Mouse (Mus musculus): Measurements from ENCODE around the gene Gm45808. TPM values are rescaled to one million over a fixed set of nuclear protein-coding genes. Genes with fewer than 3 reads are reported as not detected.
"Not testable (repeated sequence)": the region's sequence is repeated elsewhere in the genome, so short reads cannot be mapped to it uniquely, and the experiment has no call there.

Gm45808 gene
- total RNA-seq, 4 experiments from 2014 or later = 2.0 TPM; not detected in 3

DNA sequence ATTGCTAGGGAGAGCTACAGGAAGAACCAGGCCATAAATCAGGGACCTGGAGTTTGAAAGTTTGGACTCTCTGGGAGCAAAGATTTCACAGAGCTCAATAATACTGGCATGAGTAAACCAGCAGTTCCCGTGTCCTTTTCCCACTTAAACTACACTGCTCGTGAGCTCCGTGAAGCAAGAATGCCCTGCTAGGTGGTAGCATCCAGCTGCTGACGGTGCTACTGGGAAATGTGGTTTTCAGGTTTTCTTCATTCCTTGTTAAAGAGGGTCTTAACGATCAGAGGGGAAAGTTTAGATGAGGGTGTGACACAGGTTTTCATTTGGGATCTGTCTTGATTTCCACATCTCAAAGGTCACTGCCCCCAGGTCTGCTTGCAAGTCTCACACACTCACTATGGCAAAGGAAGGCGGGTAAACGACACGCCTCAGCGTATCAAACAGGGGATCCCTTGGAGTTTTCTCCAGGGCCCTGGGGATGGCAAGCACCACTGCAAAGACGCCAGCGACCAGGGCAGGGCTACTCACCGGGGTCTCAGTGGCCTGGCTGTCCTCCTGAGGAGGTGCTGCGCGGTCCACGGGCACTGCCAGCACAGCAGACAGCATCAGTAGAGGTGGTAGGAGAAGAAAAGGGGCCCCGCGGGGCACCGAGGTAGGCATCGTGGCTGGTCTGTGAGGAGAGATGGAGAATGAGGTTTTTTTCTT is 22.7 kb upstream of the Gm45808 start:
- DNase-seq (ENCODE audit: low spot score in 2 of 2) = no peak

DNA sequence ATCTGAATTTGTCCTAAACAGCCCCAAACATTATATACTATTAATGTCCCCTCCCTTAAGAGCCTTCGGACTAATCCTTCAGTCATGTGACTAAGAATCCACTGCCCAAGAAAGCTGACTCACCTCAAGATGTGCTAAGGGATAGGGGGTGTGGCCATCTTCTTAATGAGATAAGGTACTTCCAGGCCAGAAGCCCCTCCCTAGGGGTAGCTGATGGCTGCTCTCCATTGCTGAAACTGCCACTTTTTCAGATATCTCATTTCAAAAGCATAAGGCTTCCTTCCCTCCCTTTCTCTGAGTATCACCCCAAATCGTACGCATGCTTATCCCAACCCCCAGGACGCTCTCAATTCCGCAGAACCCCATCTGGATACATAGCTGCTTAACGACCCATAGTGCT is 21.9 kb upstream of the Gm45808 start:
- no peak for DNase-seq (ENCODE audit: low spot score in 2 of 2)

DNA sequence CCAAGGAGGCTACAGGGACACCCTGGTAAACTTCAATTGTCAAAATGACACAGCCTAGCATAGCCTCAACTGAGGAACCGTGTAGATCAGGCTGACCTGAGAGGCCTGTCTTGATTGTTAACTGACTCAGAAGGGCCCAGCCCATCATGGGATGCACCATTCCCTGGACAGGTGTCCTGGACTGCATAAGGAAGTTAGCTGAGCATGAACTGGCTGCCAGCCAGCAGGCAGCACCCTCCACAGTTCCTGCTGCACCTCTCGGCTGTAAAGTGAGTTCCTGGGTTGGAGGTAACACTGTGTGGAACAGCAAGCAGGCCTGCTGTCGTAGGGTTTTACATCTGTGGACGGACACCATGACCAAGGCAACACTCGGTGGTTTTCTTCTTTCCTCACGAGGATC is 21.0 kb upstream of the Gm45808 start:
- no peak for DNase-seq (ENCODE audit: low spot score in 2 of 2)

DNA sequence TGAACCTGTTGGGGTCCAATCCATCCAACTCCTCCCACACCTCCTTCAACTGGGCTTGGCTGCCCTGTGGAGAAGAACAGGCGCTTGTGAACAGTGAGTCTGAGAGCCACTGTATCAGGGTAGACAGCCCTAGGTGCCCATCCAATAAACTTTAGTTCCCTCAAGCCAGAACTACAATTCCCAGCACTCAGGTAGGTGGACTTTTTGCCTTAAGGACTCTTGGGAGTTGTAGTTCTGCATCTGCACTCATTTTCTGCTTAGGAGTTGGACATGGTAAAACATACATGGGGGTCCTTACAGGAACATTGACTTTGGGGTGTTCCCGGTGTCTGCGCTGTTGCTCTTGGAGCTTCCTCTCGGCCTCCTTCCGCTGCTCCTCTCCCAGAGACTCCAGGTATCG is 11.8 kb upstream of the Gm45808 start:
- DNase-seq (ENCODE audit: low spot score in 2 of 2) = no peak

GRCm38 (mm10) chr7:45494548-45494947 is 7.9 kb upstream of the Gm45808 start:
- no peak for DNase-seq (ENCODE audit: low spot score in 2 of 2)

GRCm38 (mm10) chr7:45492951-45493350 is 6.3 kb upstream of the Gm45808 start:
- no peak for DNase-seq (ENCODE audit: low spot score in 2 of 2)

GRCm38 (mm10) chr7:45492225-45492844 is 5.7 kb upstream of the Gm45808 start:
- no peak for DNase-seq (ENCODE audit: low spot score in 2 of 2)

DNA sequence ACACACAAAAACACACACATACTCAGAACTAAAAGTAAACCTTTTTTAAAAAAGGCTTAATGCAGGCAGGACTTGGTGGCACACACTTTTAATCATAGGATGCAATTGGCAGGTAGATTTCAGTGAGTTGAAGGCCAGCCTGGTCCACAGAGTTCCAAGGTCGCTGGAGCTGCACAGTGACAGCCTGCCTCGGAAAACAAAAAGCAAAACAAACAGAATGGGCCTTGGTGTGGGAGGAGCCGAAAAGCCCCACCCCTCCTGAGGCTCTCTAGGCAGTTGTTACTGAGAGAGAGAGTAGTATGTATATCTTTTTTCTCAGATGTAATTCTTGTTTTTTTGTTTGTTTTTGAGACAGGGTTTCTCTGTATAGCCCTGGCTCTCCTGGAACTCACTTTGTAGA is 4.7 kb upstream of the Gm45808 start:
- DNase-seq (ENCODE audit: low spot score in 2 of 2) = no peak

DNA sequence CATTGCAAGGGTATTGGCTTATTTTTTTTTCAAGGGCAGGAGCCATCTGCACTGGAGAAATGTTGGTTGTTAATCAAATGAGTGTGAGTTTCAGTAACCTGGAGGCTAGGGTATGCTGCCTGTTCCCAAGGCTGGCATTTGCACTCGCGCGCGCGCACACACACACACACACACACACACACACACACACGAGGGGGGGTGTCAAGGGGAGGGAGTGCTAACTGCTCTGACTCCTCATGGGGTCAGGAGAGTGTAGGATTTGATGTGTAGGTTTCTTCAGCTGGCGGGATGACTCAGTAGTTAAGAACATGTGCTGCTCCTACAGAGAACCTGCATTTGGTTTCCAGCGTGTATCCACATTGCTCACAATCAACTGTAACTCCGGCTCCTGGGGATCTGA is 4.2 kb upstream of the Gm45808 start:
- DNase-seq (ENCODE audit: low spot score in 2 of 2) = no peak

DNA sequence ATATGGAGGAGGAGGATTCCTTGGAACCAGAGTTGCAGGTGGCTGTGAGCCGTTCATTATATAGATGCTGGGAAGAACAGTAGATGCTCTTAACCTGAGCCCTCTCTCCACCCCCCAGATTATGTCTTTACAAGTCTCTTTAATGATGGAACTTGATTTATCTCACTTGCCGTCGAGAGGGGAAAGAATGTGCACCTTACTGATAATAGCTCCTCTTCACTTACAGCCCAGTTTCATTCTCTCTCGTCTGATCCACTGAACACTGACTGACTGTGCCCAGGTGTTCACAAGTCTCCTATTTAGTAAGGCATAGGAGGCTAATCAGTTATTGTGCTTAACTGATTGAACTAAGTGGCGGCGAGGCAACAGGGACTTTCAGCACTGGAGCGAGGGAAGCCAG is 3.0 kb upstream of the Gm45808 start:
- DNase-seq (ENCODE audit: low spot score in 2 of 2) = no peak

GRCm38 (mm10) chr7:45488293-45489204 is 1.9 kb upstream of the Gm45808 start, which contains the start of gene Dhdh:
Gene Dhdh (minus strand): TSS chr7:45488805.
- peak in 1 of 2 experiments; percentile 35 for DNase-seq (ENCODE audit: low spot score in 2 of 2)

DNA sequence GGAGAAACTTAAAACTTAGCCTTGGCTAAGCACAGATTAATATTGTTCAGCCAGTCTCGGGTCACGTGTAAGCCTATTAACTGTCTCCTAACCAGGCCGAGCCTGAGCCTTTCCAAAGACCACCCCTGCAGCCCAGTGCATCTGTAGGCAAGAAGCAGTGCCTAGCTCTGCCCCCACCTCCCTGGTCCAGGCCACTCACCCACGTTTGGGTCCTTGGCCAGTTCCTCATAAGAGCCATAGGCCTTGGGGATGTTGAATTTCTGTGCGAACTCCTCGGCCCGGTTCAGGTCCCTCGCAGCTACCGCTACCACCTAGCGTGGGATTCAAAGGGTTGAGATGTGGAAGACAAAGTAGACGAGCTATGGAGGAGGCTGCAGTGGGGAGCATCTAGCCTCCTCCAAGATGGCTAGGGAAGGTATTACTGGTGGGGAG is 1.3 kb upstream of the Gm45808 start:
- DNase-seq (ENCODE audit: low spot score in 2 of 2) = no peak

DNA sequence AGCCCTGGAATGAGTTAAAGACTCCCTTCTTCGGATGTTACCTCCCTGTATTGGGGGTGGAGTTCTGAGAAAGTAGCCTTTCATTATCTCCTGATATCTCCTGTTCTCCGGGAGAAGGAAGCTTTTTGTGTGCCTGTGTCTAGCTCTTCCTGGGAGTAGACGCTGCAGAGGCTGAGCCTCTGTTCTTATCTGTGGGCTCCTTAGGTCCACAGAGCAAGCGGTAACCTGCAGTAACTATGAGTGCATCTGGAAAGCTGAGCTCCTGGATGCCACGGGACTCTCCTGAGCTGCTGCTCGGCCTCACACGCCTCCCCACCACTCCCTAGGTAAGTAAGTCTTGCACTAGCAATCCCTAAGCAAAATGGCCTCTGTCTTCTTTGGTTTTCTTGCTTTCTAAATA is 453 bp downstream of the Gm45808 start:
- no peak for DNase-seq (ENCODE audit: low spot score in 2 of 2)

- DNase-seq (ENCODE audit: low spot score in 2 of 2) = not testable (repeated sequence)
Measured at GRCm38 (mm10) chr7:45484985-45485384, 1.6 kb downstream of the Gm45808 start.

- no peak for DNase-seq (ENCODE audit: low spot score in 2 of 2)
Measured at GRCm38 (mm10) chr7:45482166-45482565, 4.4 kb downstream of the Gm45808 start.

GRCm38 (mm10) chr7:45481374-45481927 is 5.2 kb downstream of the Gm45808 start, which contains the start of gene Tulp2:
Gene Tulp2 (plus strand): TSS chr7:45481877.
- peak; percentile 66 to 70 for DNase-seq (ENCODE audit: low spot score in 2 of 2)

DNA sequence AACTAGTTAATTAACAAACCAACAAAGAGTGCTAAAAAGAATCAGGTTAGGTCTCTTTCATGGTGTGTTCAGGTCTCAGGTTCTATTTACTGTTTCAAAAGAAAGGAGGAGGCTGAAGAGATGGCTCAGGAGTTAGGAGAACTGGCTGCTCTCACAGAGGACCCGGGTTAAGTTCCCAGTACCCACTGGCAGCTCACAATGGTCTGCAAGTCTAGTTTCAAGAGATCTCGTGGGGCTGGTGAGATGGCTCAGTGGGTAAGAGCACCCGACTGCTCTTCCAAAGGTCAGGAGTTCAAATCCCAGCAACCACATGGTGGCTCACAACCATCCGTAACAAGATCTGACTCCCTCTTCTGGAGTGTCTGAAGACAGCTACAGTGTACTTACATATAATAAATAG is 6.3 kb downstream of the Gm45808 start:
- not testable (repeated sequence) for DNase-seq (ENCODE audit: low spot score in 2 of 2)

GRCm38 (mm10) chr7:45478774-45479173 is 7.8 kb downstream of the Gm45808 start:
- no peak for DNase-seq (ENCODE audit: low spot score in 2 of 2)

GRCm38 (mm10) chr7:45477003-45477402 is 9.6 kb downstream of the Gm45808 start:
- DNase-seq (ENCODE audit: low spot score in 2 of 2) = peak; percentile 35 to 63

GRCm38 (mm10) chr7:45476453-45476852 is 10.2 kb downstream of the Gm45808 start:
- no peak for DNase-seq (ENCODE audit: low spot score in 2 of 2)

- no peak for DNase-seq (ENCODE audit: low spot score in 2 of 2)
Measured at GRCm38 (mm10) chr7:45475291-45475969, 11.2 kb downstream of the Gm45808 start.
